Mouse (Mus musculus): Measurements from ENCODE around the gene Tspan11. TPM values are rescaled to one million over a fixed set of nuclear protein-coding genes. Genes with fewer than 3 reads are reported as not detected.

The Tspan11 gene
- total RNA-seq, 2 experiments from 2014 or later, result 2.9 TPM; not detected in 1

DNA sequence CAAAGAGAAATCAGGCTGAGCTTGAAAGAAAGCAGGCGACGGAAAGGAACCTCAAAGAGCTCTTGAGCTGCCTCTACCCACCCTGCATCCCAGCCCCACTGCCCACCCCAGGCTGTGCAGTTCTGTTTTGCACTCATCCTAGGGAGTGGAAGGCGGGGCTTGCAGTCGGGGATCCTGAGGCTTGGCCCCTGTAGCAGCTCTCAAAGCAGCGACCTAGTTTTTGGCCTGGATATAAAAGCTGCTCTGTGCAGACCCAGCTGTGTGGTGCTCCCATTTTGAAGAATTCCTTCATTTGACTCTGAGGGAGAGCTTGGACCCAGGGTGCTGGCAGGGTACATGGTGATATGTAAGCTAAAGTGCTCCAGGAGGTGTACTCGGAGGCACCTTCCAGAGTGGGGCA is 37.4 kb downstream of the Tspan11 start:
- no peak for ATAC-seq (replicated peaks; ENCODE audit: low FRiP score, poor library complexity, severe bottlenecking)

DNA sequence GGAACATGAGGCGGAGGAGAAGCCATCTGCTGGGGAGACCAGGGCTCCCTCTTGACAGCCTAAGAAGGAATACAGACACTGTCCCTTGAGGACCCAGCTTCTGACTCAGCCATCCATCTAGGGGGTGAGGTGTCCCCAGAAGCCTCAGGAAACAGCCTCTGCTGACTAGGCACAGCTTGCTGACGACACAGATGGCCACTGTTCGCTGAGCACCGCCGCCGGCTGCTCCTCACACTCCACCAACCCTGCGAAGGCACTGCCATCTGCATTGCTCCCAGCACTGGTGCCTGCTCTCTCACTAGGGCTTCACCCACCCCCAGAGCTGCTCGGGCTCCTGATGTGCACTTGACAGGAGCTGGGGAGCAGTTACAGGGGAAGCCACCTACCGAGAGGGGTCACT is 38.5 kb downstream of the Tspan11 start:
- no peak for ATAC-seq (replicated peaks; ENCODE audit: low FRiP score, poor library complexity, severe bottlenecking)

DNA sequence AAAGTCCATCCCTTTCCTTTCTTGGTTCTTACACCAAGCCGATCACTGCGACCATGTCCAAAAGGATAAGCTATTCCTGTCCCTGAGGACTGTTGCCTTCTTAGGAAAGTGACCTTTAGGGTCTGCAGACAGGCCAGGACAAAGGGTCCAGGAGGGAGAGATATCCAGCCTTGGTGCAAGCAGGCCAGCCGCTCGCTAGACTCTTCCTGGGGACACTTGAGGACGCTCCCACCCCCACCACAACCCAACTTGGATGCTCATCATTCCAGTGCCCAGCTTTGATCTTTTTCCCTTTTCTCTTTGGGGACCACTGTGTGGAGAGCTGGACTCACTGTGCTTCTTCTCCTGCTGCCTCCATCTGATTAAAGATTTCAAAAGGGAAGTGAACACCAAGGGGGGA is 41.3 kb downstream of the Tspan11 start:
- no peak for ATAC-seq (replicated peaks; ENCODE audit: low FRiP score, poor library complexity, severe bottlenecking)

DNA sequence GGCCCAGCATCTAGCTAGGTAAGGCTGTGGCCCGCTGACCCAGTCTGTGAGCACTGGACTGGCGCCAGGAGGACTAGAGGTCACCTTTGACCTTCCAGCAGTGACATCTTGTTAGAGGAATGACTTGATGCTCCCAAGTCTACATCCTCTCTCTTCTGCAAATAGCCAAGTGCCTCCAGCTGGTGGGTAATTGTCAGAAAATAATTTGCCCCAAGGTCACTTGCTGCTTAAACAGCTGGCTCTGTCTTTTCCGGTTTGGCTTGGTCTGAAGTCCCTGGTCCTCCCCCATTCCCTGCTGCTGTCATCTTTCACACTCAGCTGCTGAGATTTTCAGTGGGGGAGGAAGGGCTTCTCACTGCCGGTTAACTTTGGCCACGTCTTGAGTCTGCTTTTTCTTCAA is 45.3 kb downstream of the Tspan11 start:
- no peak for ATAC-seq (replicated peaks; ENCODE audit: low FRiP score, poor library complexity, severe bottlenecking)

DNA sequence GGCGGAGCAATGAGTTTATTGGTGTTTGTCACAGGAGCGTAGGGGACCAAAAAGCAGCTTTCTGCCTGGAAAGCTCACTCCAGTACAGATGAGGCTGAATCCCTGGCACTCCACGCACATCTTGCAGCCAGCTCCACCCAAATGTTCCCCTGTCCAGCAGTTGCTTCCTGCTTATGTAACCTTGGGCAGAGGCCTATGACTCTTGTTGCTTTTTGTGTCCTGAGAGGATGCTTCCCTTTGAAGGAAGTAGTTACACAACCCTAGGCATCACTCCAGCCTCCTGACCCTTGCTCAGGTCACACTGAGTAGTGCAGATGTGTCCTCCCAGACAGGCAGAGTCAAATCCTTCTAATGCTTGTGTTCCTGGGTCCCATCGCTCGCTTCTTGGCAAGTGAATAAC is 46.5 kb downstream of the Tspan11 start:
- ATAC-seq (replicated peaks; ENCODE audit: low FRiP score, poor library complexity, severe bottlenecking), result no peak

DNA sequence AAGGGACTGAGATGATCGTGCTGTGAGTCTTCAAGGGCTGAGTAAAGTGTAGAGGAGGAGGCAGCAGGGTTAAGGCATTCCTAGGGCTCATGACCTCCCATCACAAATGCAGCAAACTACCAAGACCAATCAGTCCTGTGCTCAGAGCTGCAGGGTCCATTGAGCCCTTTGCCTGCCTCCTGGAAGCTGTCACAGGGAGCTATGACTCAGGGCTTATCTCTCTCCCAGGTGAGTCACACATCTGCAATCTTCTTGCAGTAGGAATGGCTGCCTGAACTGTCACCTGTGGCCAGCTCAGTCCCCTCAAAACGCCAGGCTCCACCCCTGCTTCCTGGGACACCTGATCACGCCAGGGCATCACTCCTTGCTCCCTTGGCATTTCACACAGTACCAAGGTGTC is 47.7 kb downstream of the Tspan11 start:
- no peak for ATAC-seq (replicated peaks; ENCODE audit: low FRiP score, poor library complexity, severe bottlenecking)

DNA sequence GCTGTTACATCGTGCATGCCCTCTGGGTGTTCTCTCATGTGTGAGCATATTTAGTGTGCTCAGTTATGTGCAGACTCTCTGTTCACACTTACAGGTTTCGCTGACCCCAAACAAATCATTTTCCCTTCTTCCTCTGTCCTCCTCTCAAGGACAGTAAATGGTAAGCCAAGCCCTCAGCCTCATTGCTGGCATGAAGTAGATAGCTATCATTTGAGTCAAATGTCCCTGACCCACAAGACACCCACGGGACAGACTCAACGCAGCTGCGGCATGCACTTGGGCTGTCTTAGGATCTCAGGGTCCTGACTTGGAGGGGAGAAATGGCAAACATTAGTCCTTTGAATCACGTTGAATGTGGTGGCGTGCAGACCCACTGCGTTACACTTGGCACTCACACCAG is 55.0 kb downstream of the Tspan11 start:
- ATAC-seq (replicated peaks; ENCODE audit: low FRiP score, poor library complexity, severe bottlenecking), result no peak

DNA sequence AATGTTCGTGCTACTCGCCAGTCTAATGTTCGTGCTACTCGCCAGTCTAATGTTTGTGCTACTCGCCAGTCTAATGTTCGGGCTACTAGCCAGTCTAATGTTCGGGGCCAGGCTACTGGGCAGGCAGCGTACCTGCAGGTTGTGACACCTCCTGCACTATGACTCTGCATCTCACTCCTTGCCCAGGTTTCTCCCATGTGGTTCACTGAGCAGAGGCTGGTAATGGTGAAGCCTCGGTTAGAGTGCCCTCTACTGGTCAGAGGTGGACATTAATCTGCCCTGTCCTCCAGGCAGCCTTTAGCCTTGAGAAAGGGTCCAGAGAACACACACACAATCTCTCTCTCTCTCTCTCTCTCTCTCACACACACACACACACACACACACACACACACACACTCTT is 58.3 kb downstream of the Tspan11 start:
- peak; percentile 72; the same call in 1 of the 2 replicates for ATAC-seq (replicated peaks; ENCODE audit: low FRiP score, poor library complexity, severe bottlenecking)

DNA sequence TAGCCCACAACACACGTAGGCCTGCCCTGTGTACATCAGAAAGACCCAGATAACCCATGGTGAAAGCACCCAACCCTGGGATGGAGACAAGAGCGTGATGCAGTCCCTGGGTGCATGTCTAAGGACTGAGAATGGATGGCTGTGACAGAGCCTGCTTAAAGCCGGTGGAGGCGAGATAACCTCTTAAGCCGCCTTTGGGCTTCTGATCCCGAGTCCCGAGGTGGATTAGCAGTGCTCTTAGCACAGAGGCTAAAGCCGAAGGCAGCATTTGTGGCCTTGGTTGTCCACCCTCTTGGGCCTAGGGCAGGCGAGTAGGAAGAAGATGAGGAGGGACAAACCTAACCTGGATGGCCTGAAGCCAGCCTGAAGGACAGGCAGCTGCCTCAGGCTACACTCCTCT is 61.3 kb downstream of the Tspan11 start:
- ATAC-seq (replicated peaks; ENCODE audit: low FRiP score, poor library complexity, severe bottlenecking), result no peak

DNA sequence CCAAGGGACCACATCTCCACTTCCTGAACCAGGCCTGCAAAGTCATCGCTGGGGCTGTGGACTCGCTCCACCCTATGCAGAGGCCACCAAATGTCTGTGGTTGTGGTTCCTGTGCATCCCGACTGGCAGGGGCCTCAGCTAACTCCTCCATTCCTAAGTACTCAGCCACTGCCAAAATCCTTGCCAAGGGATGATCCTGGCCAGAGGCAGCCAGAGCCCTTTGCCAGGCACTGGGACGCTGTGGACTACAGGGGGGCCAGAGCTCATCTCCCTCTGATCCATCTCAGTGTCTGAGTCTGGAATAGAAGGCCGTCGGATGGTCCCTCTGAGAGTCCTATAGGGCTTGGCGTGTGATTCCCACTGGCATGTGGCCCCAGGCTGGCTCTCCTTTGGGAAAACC is 62.5 kb downstream of the Tspan11 start:
- no peak for ATAC-seq (replicated peaks; ENCODE audit: low FRiP score, poor library complexity, severe bottlenecking)

DNA sequence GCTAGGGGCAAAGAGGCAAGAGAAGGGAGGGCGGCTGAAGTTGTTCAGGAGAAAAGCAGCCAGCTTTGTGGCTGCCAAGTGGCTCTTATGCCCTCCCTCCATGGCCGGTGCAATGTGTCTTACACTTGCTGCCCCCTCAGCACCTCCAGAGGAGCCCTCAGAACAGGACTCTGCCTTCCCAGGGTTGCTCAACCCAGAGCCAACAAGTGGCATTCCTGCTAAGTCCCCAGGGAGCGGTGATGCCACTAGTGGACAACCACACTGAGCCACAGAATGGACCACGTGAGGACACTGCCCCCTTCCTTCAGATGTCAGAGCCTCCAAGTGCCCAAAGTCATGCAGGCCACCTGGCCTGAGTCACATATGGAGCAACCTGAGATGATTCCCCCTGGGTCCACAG is 65.7 kb downstream of the Tspan11 start:
- ATAC-seq (replicated peaks; ENCODE audit: low FRiP score, poor library complexity, severe bottlenecking), result no peak

DNA sequence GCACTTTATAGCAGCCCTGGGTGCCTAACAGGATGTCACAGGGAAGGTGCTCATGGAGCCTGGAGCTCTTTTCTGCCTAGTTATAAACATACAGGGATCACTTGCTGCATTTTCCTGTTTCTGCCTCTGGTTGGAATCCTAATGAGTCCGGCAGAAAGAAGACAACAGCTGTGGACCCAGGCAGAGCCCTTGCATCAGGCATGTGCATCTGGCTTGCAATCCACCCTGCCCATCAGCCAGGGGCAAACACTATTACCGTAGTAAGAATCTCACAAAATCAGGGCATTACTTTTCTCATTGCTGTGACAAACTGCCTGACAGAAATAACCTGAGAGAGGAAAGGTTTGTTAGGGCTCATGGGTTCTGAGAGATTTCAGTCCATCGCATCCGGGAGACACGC is 68.8 kb downstream of the Tspan11 start:
- ATAC-seq (replicated peaks; ENCODE audit: low FRiP score, poor library complexity, severe bottlenecking), result no peak

DNA sequence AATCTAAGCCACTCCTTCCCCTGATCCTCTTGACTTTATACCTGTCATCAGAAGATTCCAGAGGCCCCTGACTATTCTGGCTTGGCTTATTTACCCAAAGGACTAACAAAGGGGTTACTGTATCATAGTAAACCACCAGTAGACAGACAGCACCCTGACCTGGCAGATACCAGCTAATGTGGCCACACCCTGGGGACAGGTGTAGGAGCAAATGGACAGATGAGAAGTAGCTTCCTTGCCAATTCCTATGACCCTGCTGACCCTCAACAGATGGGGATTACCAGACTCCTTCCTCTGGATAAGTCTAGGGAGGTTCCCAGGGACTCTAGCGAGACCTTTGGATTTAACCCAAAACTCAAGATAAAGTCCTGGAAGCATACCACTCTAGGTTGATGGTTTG is 72.8 kb downstream of the Tspan11 start:
- ATAC-seq (replicated peaks; ENCODE audit: low FRiP score, poor library complexity, severe bottlenecking), result no peak

DNA sequence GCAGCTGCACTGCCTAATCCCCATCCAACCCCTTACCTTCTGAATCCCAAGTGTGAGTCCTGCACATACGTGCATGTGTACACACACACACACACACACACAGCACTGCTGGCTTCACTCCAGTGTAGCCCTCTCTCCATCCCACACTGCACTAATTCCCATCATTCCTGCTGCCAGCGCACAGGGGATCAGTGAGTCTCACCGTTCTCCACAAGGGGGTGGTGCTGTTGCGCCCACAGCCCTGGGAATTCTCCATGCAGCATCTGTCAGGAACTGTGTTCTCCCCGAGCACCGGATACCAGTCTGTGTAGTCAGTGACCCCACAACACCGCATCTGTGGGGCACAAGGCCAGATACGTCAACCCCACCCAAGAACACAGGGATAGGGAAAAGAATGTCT is 78.1 kb downstream of the Tspan11 start:
- ATAC-seq (replicated peaks; ENCODE audit: low FRiP score, poor library complexity, severe bottlenecking), result no peak

DNA sequence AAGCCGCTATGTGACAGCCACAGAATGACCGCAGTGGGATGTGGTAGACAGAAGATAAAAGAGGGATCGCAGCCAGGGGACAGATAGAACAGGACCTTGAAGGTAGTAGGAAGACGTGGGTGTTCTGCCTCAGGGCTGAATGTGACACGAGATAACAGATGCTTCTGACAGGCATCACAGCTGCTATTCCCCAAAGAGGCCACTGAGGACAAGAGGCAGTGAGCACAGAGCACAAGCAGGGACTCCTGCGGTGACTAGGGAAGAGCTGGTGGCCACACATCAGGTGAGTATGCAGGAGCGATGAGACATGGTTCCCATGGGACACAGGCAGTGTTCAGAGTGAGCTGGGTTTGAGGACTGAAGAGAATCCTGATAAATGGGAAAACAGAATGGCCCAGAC is 82.3 kb downstream of the Tspan11 start:
- no peak for ATAC-seq (replicated peaks; ENCODE audit: low FRiP score, poor library complexity, severe bottlenecking)

DNA sequence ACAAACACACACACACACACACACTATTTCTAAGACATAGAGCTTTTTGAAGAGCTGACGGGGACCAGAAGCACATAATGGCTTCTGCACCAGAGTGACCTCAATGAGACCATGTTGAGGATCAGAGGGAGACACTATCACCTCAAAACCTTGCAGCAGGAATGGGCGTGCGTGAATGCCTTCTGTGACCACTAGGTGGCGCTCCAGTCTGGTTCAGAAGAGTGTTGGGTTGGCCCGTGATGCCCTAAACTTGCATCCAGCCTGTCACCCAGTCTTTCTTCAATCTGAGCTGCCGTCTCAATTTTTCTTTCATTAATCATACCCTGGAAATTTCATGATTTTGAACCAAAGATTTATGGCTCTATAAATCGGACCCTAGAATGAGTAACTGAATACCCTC is 82.7 kb downstream of the Tspan11 start:
- 0 out of 2 replicates have a peak, but pooled peaks have one; percentile 48 for ATAC-seq (replicated peaks; ENCODE audit: low FRiP score, poor library complexity, severe bottlenecking)

DNA sequence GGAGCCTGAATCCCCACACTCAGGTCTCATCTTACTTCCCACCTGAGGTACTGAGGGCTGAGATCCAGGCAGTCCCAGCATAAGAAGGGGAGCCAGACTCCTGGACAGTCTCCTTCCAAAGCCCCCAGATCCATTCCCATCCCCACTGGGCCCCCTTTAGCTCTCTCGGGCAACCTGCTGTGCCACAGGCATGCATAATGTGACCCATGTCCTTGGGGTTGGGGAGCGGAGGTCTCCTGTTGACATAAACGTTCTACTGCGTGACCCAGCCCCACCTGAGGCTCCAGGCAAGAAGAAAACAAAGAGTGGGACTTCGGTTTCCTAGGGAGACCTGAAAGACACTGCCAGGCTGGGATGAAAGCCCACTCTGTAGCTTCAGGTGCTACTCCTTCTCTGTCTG is 83.5 kb downstream of the Tspan11 start:
- ATAC-seq (replicated peaks; ENCODE audit: low FRiP score, poor library complexity, severe bottlenecking), result no peak

DNA sequence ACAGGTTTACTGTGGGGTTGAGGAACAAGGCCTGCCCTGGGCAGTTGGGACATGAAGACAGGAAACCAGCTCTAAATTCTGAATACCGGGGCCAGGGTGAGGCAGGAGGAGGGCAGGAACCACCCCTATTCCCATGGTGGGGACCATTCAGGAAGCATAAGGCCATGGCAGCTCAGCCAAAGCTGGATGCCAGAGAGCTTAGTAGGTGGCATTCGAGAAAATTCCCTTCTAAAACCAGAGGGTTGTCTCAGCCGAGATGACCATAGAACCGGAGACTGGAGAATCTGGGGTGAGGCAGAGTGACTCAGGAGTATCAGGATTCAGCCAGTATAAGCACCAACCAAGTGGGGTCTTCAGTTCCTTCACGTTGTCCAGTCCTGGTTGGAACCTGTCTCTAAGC is 84.5 kb downstream of the Tspan11 start:
- ATAC-seq (replicated peaks; ENCODE audit: low FRiP score, poor library complexity, severe bottlenecking), result no peak

DNA sequence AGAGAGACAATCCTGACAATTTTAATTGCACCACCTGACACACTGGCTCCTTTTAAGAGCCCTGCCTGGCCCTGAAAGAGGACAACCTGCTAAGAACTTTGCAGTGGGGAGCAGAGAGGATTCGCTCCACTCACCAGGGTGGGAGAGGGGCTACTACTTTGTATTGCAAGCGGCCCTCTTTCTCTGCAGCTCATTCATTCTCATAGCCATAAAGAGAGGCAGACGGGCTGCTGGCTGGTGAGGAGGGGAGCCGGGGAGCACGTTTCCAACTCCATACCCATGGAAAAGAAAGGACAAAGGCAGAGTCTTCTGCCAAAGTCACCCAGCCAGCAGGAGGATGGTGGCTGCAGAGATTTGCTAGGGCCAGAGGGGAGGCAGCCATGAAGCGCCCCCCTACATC is 86.2 kb downstream of the Tspan11 start:
- ATAC-seq (replicated peaks; ENCODE audit: low FRiP score, poor library complexity, severe bottlenecking), result no peak

DNA sequence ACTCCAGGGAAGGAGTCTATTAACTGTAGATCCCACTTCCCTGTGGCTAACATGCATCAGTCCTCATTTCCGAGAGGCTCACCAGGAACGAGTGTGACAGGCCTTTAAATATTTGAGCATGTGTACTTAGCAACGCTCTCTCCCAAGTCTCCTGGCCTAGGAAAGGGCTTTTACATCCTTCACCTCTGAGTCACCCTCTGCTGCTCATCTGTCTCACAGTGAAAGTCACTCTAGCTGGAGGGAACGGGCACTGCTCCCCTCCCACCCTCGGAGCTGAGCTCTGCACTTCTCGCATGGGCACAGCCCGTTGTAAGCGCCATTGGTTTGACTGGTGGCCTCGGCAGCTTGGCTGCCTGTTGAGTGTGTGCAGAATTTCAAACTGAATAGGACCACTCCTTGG is 86.6 kb downstream of the Tspan11 start:
- no peak for ATAC-seq (replicated peaks; ENCODE audit: low FRiP score, poor library complexity, severe bottlenecking)

DNA sequence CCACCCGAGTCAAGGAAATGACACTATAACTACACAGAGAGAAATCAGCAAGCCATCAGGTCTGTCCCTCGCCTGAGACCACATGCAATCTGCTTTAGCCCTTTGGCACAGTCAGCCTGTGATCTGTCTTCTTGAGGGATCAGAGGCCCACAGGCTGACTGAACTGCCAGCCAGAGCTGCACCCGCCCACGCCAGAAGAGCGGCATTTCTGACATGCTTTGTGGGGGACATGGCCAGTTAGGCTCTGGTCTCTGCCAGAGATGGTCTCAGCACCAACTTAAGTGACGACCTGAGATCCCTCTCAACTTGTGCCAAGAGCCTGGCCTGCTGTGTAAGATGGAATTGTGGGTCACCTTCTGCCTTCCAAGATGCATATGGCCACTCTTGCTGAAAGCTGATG is 89.3 kb downstream of the Tspan11 start:
- ATAC-seq (replicated peaks; ENCODE audit: low FRiP score, poor library complexity, severe bottlenecking), result no peak

DNA sequence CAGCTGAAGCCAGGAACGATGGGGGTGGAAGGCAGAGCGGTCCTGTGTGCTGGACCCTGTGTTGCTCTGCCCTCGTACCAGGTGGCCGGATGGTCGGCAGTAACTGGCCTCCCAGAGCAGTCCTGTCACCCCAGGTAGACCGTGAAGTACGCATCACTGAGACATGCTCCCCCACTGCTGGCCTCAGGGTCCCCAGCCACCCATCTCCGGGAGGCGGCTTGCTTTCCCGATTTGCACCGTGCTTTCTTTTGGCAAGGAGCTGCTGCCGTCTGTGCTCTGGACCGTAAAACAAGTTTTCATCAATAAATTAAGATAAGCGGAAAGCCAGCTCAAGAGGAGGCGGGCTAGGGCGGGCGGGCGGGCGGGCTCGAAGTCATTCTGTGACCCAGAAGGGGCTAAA is 91.6 kb downstream of the Tspan11 start:
- ATAC-seq (replicated peaks; ENCODE audit: low FRiP score, poor library complexity, severe bottlenecking), result no peak

DNA sequence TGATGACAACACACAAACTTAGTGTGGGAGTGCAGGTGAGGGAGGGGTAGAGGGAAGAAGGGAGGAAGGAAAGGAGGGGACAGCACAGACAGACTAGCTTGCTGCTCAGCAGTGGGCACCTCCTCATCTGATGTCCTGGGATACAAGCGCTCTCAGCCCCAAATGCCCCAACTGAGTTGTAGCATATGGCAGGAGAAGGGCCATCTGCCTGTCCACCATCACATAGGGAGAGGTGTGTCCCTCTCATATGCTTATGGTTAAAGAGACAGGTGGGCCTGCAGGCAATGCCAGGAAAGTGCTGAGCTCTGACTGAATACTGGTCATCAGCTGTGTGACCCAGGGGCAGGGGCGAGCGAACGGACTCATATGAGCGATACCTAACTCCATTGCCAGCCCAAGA is 92.4 kb downstream of the Tspan11 start:
- no peak for ATAC-seq (replicated peaks; ENCODE audit: low FRiP score, poor library complexity, severe bottlenecking)
